Mouse (Mus musculus): ENCODE measurements around the gene Jkamp. TPM values are rescaled to one million over a fixed set of nuclear protein-coding genes. Genes with fewer than 3 reads are reported as not detected.
"Not testable (repeated sequence)": the region's sequence is repeated elsewhere in the genome, so short reads cannot be mapped to it uniquely, and the experiment has no call there.

The Jkamp gene
- polyA plus RNA-seq, 1 experiment from 2014 or later, result 73.2 TPM

GRCm38 (mm10) chr12:72047513-72047912 lies 37.9 kb upstream of the Jkamp start:
- ATAC-seq (no peak), DNase-seq (ENCODE audit: low spot score) (peak; percentile 80)
- Histone ChIP-seq H3K27me3 (replicated peaks; ENCODE audit: insufficient read depth, low read length) (no peaks in the 10 kb centered on the region), H3K27ac (ENCODE audit: low read length) (no peak overlapping the region), H3K36me3 (ENCODE audit: insufficient read depth, low read length) (no peaks in the 10 kb centered on the region), H3K9ac (replicated peaks; ENCODE audit: low read depth) (no peak overlapping the region), H3K4me1 (ENCODE audit: insufficient read depth, low read depth, low read length) (no peaks in the 10 kb centered on the region), H3K4me2 (replicated peaks; ENCODE audit: low read depth, low read length) (no peak overlapping the region), H3K4me3 (ENCODE audit: low read depth, low read length) (no peak overlapping the region), H3K9me3 (ENCODE audit: low read length) (no peaks in the 10 kb centered on the region)
- 2% methylated on average over 2 of the region's 2 CpGs for WGBS
- TF ChIP-seq EP300 (IDR thresholded peaks at IDR 0.05) (peak; percentile 41; the same call in 1 of the 2 replicates), CTCF (IDR thresholded peaks at IDR 0.05) (peak; percentile 76)

- WGBS, result 89% methylated on average over 5 of the region's 5 CpGs
- H3K36me3 ChIP-seq (ENCODE audit: insufficient read depth, low read length); H3K9me3 ChIP-seq (ENCODE audit: low read length); ATAC-seq; DNase-seq (ENCODE audit: low spot score); H3K27ac ChIP-seq (ENCODE audit: low read length); H3K4me1 ChIP-seq (ENCODE audit: insufficient read depth, low read depth, low read length); H3K4me2 ChIP-seq (replicated peaks; ENCODE audit: low read depth, low read length); H3K27me3 ChIP-seq (replicated peaks; ENCODE audit: insufficient read depth, low read length); H3K4me3 ChIP-seq (ENCODE audit: low read depth, low read length); H3K9ac ChIP-seq (replicated peaks; ENCODE audit: low read depth): not testable (repeated sequence)
These were observed 35.2 kb upstream of the Jkamp start for GRCm38 (mm10) chr12:72050156-72050555.

GRCm38 (mm10) chr12:72050821-72051220 lies 34.6 kb upstream of the Jkamp start:
- no peak overlapping the region for H3K9ac ChIP-seq (replicated peaks; ENCODE audit: low read depth)
- H3K9me3 ChIP-seq (ENCODE audit: low read length), result no peaks in the 10 kb centered on the region
- TF ChIP-seq CTCF (IDR thresholded peaks at IDR 0.05), result no peak
- TF ChIP-seq EP300 (IDR thresholded peaks at IDR 0.05), result no peak
- no peaks in the 10 kb centered on the region for H3K27me3 ChIP-seq (replicated peaks; ENCODE audit: insufficient read depth, low read length)
- no peak overlapping the region for H3K4me3 ChIP-seq (ENCODE audit: low read depth, low read length)
- no peaks in the 10 kb centered on the region for H3K4me1 ChIP-seq (ENCODE audit: insufficient read depth, low read depth, low read length)
- no peaks in the 10 kb centered on the region for H3K36me3 ChIP-seq (ENCODE audit: insufficient read depth, low read length)
- no peak overlapping the region for H3K27ac ChIP-seq (ENCODE audit: low read length)
- WGBS, result 90% methylated on average over 4 of the region's 4 CpGs
- no peak for ATAC-seq
- DNase-seq (ENCODE audit: low spot score), result no peak
- H3K4me2 ChIP-seq (replicated peaks; ENCODE audit: low read depth, low read length), result no peak overlapping the region

- Histone ChIP-seq H3K4me1 (ENCODE audit: insufficient read depth, low read depth, low read length) (no peaks in the 10 kb centered on the region), H3K9ac (replicated peaks; ENCODE audit: low read depth) (no peak overlapping the region), H3K27me3 (replicated peaks; ENCODE audit: insufficient read depth, low read length) (no peaks in the 10 kb centered on the region), H3K4me2 (replicated peaks; ENCODE audit: low read depth, low read length) (no peak overlapping the region), H3K4me3 (ENCODE audit: low read depth, low read length) (no peak overlapping the region), H3K27ac (ENCODE audit: low read length) (no peak overlapping the region), H3K9me3 (ENCODE audit: low read length) (no peaks in the 10 kb centered on the region), H3K36me3 (ENCODE audit: insufficient read depth, low read length) (no peaks in the 10 kb centered on the region)
- 74% methylated on average over 6 of the region's 6 CpGs for WGBS
- no peak for ATAC-seq
- DNase-seq (ENCODE audit: low spot score), result no peak
- TF ChIP-seq EP300 (IDR thresholded peaks at IDR 0.05), result no peak
These were observed 32.8 kb upstream of the Jkamp start for GRCm38 (mm10) chr12:72052571-72052970.

- Histone ChIP-seq H3K9me3 (ENCODE audit: low read length) (no peaks in the 10 kb centered on the region), H3K27ac (ENCODE audit: low read length) (no peak overlapping the region), H3K9ac (replicated peaks; ENCODE audit: low read depth) (no peak overlapping the region), H3K4me3 (ENCODE audit: low read depth, low read length) (no peak overlapping the region), H3K4me2 (replicated peaks; ENCODE audit: low read depth, low read length) (no peak overlapping the region), H3K4me1 (ENCODE audit: insufficient read depth, low read depth, low read length) (no peaks in the 10 kb centered on the region), H3K36me3 (ENCODE audit: insufficient read depth, low read length) (no peaks in the 10 kb centered on the region), H3K27me3 (replicated peaks; ENCODE audit: insufficient read depth, low read length) (no peaks in the 10 kb centered on the region)
- DNase-seq (ENCODE audit: low spot score), result peak; percentile 50
- no peak for TF ChIP-seq EP300 (IDR thresholded peaks at IDR 0.05)
- peak; percentile 69 for TF ChIP-seq CTCF (IDR thresholded peaks at IDR 0.05)
- ATAC-seq, result no peak
- WGBS, result 40% methylated on average over 6 of the region's 6 CpGs
These were observed 32.1 kb upstream of the Jkamp start for GRCm38 (mm10) chr12:72053303-72053702.

GRCm38 (mm10) chr12:72053851-72054250 lies 31.5 kb upstream of the Jkamp start:
- Histone ChIP-seq H3K36me3 (ENCODE audit: insufficient read depth, low read length) (no peaks in the 10 kb centered on the region), H3K9ac (replicated peaks; ENCODE audit: low read depth) (no peak overlapping the region), H3K4me3 (ENCODE audit: low read depth, low read length) (no peak overlapping the region), H3K4me2 (replicated peaks; ENCODE audit: low read depth, low read length) (no peak overlapping the region), H3K27ac (ENCODE audit: low read length) (no peak overlapping the region), H3K27me3 (replicated peaks; ENCODE audit: insufficient read depth, low read length) (no peaks in the 10 kb centered on the region), H3K9me3 (ENCODE audit: low read length) (no peaks in the 10 kb centered on the region), H3K4me1 (ENCODE audit: insufficient read depth, low read depth, low read length) (no peaks in the 10 kb centered on the region)
- 49% methylated on average over 6 of the region's 6 CpGs for WGBS
- TF ChIP-seq EP300 (IDR thresholded peaks at IDR 0.05), result no peak
- TF ChIP-seq CTCF (IDR thresholded peaks at IDR 0.05), result no peak
- DNase-seq (ENCODE audit: low spot score) (no peak), ATAC-seq (no peak)

- H3K4me1 ChIP-seq (ENCODE audit: insufficient read depth, low read depth, low read length), result no peaks in the 10 kb centered on the region
- H3K36me3 ChIP-seq (ENCODE audit: insufficient read depth, low read length), result no peaks in the 10 kb centered on the region
- no peaks in the 10 kb centered on the region for H3K9me3 ChIP-seq (ENCODE audit: low read length)
- H3K27ac ChIP-seq (ENCODE audit: low read length), result no peak overlapping the region
- ATAC-seq (no peak), DNase-seq (ENCODE audit: low spot score) (no peak)
- no peaks in the 10 kb centered on the region for H3K27me3 ChIP-seq (replicated peaks; ENCODE audit: insufficient read depth, low read length)
- TF ChIP-seq CTCF (IDR thresholded peaks at IDR 0.05), result no peak
- H3K9ac ChIP-seq (replicated peaks; ENCODE audit: low read depth), result no peak overlapping the region
- 76% methylated on average over 1 of the region's 1 CpGs for WGBS
- H3K4me3 ChIP-seq (ENCODE audit: low read depth, low read length), result no peak overlapping the region
- H3K4me2 ChIP-seq (replicated peaks; ENCODE audit: low read depth, low read length), result no peak overlapping the region
These were observed 27.6 kb upstream of the Jkamp start for GRCm38 (mm10) chr12:72057780-72058179.

Data from lung, postnatal 0 days (tissue).